Mouse (Mus musculus) intestine, postnatal 0 days (tissue): ENCODE results near the gene Kcmf1. TPM values are rescaled to one million over a fixed set of nuclear protein-coding genes. Genes with fewer than 3 reads are reported as not detected.
A peak's percentile ranks its signal among the peaks of the same experiment; 100 is the strongest.

Experiments used
- ATAC-seq: fragments of 200-750 bp; cut with Nextera tagmentation; 2 replicates; pipeline ENCODE4 v1.8.0; 2017; ENCODE audit warnings: mild to moderate bottlenecking, moderate TSS enrichment, moderate library complexity
- H3K27ac ChIP-seq: fragments of 300-500 bp; sonication (generic); 2 replicates; pipeline ENCODE4 v1.5.1; 2014; ENCODE audit warnings: mild to moderate bottlenecking, low read depth, low read length, moderate library complexity
- H3K27me3 ChIP-seq: fragments of 300-500 bp; sonication (generic); replicated peaks from 2 replicates; pipeline ENCODE4 v1.6.1; 2014; ENCODE audit warnings: low read length, mixed read lengths; ENCODE audit not compliant: control insufficient read depth, insufficient read depth
- H3K36me3 ChIP-seq: fragments of 300-500 bp; sonication (generic); 2 replicates; pipeline ENCODE4 v1.6.1; 2014; ENCODE audit warnings: mild to moderate bottlenecking, moderate library complexity; ENCODE audit not compliant: control insufficient read depth, insufficient read depth
- H3K4me1 ChIP-seq: fragments of 300-500 bp; sonication (generic); replicated peaks from 2 replicates; pipeline ENCODE4 v1.6.1; 2014; ENCODE audit warnings: antibody characterized with exemption, low read length, mixed read lengths; ENCODE audit not compliant: control insufficient read depth, insufficient read depth
- H3K4me2 ChIP-seq: fragments of 300-500 bp; sonication (generic); replicated peaks from 2 replicates; pipeline ENCODE4 v1.6.1; 2014; ENCODE audit warnings: low read depth, mild to moderate bottlenecking, moderate library complexity
- H3K4me3 ChIP-seq: fragments of 300-500 bp; sonication (generic); 2 replicates; pipeline ENCODE4 v1.5.1; 2014; ENCODE audit warnings: low read depth, low read length
- H3K9ac ChIP-seq: fragments of 300-500 bp; sonication (generic); 2 replicates; pipeline ENCODE4 v1.6.1; 2014; ENCODE audit warnings: mild to moderate bottlenecking, low read depth, low read length
- H3K9me3 ChIP-seq: fragments of 300-500 bp; sonication (generic); 2 replicates; pipeline ENCODE4 v1.6.1; 2016; ENCODE audit warnings: mixed run types; ENCODE audit not compliant: control insufficient read depth
- CTCF ChIP-seq: sonication (generic); IDR thresholded peaks from 2 replicates; pipeline ENCODE4 v1.5.1; 2016; ENCODE audit warnings: low read depth, mild to moderate bottlenecking, control low read depth, antibody characterized with exemption, moderate library complexity
- WGBS: fragments of 180-500 bp; shearing (Covaris S2); extraction: QIAGEN DNeasy Blood & Tissue Kit; methylation state at CpG from one replicate; pipeline ENCODE4 v1.1.7; 2014; 5-methylcytosine and 5-hydroxymethylcytosine counted together
- polyA plus RNA-seq: library from polyadenylated mRNA; unstranded; fragments of >200 nt; fragmentation: Nextera tagmentation; extraction: Ambion mirVana; gene quantifications from 2 replicates; pipeline ENCODE4 v1.2.1, GENCODE M21; 2015

Gene Kcmf1
- polyA plus RNA-seq = 43.4 and 45.2 TPM in 2 replicates

GRCm38 (mm10) chr6:72899781-72900681 lies at the start of gene Kcmf1:
TSS of gene Kcmf1 (minus strand) at chr6:72899979.
- H3K27me3 ChIP-seq = no peaks in the 10 kb centered on the region
- peak within 1 kb of the TSS; percentile 80 for H3K4me2 ChIP-seq
- H3K4me3 ChIP-seq = peak within 1 kb of the TSS; percentile 96
- no peaks in the 10 kb centered on the region for H3K36me3 ChIP-seq
- WGBS = under 1% methylated on average over 72 of the region's 113 CpGs
- no peaks in the 10 kb centered on the region for H3K9me3 ChIP-seq
- H3K27ac ChIP-seq = peak within 1 kb of the TSS; percentile 100
- no peak for TF ChIP-seq CTCF
- H3K9ac ChIP-seq = peak within 1 kb of the TSS; percentile 99
- 0 out of 2 replicates have a peak, but pooled peaks cover 3% of the 10 kb centered on the region for H3K4me1 ChIP-seq
- peak; percentile 85 for ATAC-seq

- Histone ChIP-seq H3K4me1 (no peaks in the 10 kb centered on the region), H3K36me3 (no peaks in the 10 kb centered on the region; the same call in 1 of the 2 replicates), H3K4me2 (no peak overlapping the region), H3K27me3 (no peaks in the 10 kb centered on the region), H3K9me3 (no peaks in the 10 kb centered on the region), H3K4me3 (no peak overlapping the region), H3K9ac (no peak overlapping the region), H3K27ac (no peak overlapping the region)
- TF ChIP-seq CTCF = no peak
- 78% methylated on average over 9 of the region's 9 CpGs for WGBS
- ATAC-seq = no peak
These were observed 49.5 kb upstream of the Kcmf1 start for GRCm38 (mm10) chr6:72949161-72949756.

GRCm38 (mm10) chr6:72948392-72948791 lies 48.6 kb upstream of the Kcmf1 start:
- no peaks in the 10 kb centered on the region for H3K4me1 ChIP-seq
- no peak overlapping the region for H3K4me3 ChIP-seq
- no peak overlapping the region for H3K9ac ChIP-seq
- ATAC-seq = no peak
- 93% methylated on average over 3 of the region's 3 CpGs for WGBS
- no peak overlapping the region for H3K27ac ChIP-seq
- no peaks in the 10 kb centered on the region; the same call in 1 of the 2 replicates for H3K36me3 ChIP-seq
- H3K9me3 ChIP-seq = no peaks in the 10 kb centered on the region
- H3K4me2 ChIP-seq = no peak overlapping the region
- H3K27me3 ChIP-seq = no peaks in the 10 kb centered on the region
- TF ChIP-seq CTCF = no peak

- Histone ChIP-seq H3K9me3 (no peaks in the 10 kb centered on the region), H3K9ac (no peak overlapping the region), H3K4me3 (no peak overlapping the region), H3K36me3 (no peaks in the 10 kb centered on the region; the same call in 1 of the 2 replicates), H3K27ac (no peak overlapping the region), H3K27me3 (no peaks in the 10 kb centered on the region), H3K4me1 (no peaks in the 10 kb centered on the region), H3K4me2 (no peak overlapping the region)
- 0 out of 2 replicates have a peak, but pooled peaks have one; percentile 17 for TF ChIP-seq CTCF
- WGBS = 66% methylated on average over 6 of the region's 6 CpGs
- no peak for ATAC-seq
These were observed 48.2 kb upstream of the Kcmf1 start for GRCm38 (mm10) chr6:72947960-72948359.

- H3K27ac ChIP-seq = no peak overlapping the region
- no peaks in the 10 kb centered on the region for H3K36me3 ChIP-seq
- WGBS = 7% methylated on average over 3 of the region's 3 CpGs
- TF ChIP-seq CTCF = peak; percentile 93
- H3K9ac ChIP-seq = no peak overlapping the region
- no peaks in the 10 kb centered on the region for H3K4me1 ChIP-seq
- H3K27me3 ChIP-seq = no peaks in the 10 kb centered on the region
- no peak overlapping the region for H3K4me2 ChIP-seq
- ATAC-seq = no peak
- H3K9me3 ChIP-seq = no peaks in the 10 kb centered on the region
- H3K4me3 ChIP-seq = no peak overlapping the region
These were observed 40.7 kb upstream of the Kcmf1 start for GRCm38 (mm10) chr6:72940493-72940892.

- Histone ChIP-seq H3K4me3 (no peak overlapping the region), H3K36me3 (no peaks in the 10 kb centered on the region), H3K27me3 (no peaks in the 10 kb centered on the region), H3K4me1 (no peaks in the 10 kb centered on the region), H3K9ac (no peak overlapping the region), H3K27ac (no peak overlapping the region), H3K9me3 (no peaks in the 10 kb centered on the region), H3K4me2 (no peak overlapping the region)
- TF ChIP-seq CTCF = no peak
- no peak for ATAC-seq
- 58% methylated on average over 5 of the region's 5 CpGs for WGBS
These were observed 38.1 kb upstream of the Kcmf1 start for GRCm38 (mm10) chr6:72937859-72938258.
